Mouse (Mus musculus): ENCODE data around the gene Arl3. TPM values are rescaled to one million over a fixed set of nuclear protein-coding genes. Genes with fewer than 3 reads are reported as not detected.

Arl3 gene
- total and polyA plus RNA-seq, 2 experiments from 2014 or later: 66.2 to 220 TPM

DNA sequence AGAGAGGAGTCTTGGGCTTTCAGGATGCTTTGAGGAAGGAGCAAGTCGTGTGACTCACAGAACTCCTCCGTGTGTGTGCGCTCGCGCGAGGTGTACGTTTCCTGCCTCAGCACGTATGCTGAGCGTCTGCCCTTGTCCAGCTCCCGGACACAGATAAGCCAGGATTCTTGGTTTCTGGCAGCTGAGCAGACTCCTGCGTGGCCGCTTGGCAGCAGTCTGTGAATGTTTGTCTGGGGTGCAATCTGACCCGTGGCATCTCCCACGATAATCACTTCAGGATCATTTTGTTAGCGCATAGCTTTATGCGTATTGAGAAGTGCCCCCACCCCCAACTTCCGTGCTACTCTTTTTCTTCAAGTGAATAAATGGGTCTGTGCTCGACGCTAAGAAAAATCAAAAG lies 46.0 kb upstream of the Arl3 start:
- Histone ChIP-seq H3K4me3 (ENCODE audit: low read length) (no peak overlapping the region), H3K4me2 (ENCODE audit: low read depth, low read length) (no peak overlapping the region), H3K9me3 (ENCODE audit: low read length) (no peaks in the 10 kb centered on the region), H3K4me1 (ENCODE audit: insufficient read depth, low read length) (peaks cover 23% of the 10 kb centered on the region), H3K36me3 (ENCODE audit: insufficient read depth, low read length) (0 out of 2 replicates have a peak, but pooled peaks cover under 1% of the 10 kb centered on the region), H3K27ac (no peak overlapping the region), H3K9ac (replicated peaks; ENCODE audit: low read length) (no peak overlapping the region), H3K27me3 (ENCODE audit: insufficient read depth, low read length) (no peaks in the 10 kb centered on the region)
- no peak for DNase-seq (ENCODE audit: low spot score)
- WGBS: 46% methylated on average over 19 of the region's 19 CpGs
- no peak for TF ChIP-seq CTCF (IDR thresholded peaks at IDR 0.05; ENCODE audit: low read depth)
- ATAC-seq: no peak

DNA sequence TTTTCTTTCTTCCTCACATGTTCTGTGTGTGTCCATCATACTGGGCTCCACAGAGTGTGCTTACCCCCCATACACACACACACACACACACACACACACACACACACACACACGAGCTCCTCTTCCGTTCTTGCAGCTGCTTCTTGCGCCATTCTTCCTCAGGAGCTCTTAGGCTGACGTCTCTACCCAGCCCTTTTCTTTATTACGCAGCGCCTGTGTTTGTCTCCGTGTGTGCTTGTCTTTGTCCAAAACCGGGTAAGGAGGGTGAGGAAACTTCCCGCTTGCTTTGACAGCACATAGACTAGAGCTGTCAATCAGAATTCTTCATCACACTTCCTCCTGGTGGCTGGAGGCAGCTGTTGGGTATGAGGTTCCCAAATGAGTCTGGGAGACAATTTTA lies 45.3 kb upstream of the Arl3 start:
- ATAC-seq (no peak), DNase-seq (ENCODE audit: low spot score) (peak; percentile 16)
- Histone ChIP-seq H3K9ac (replicated peaks; ENCODE audit: low read length) (no peak overlapping the region), H3K4me2 (ENCODE audit: low read depth, low read length) (no peak overlapping the region), H3K4me1 (ENCODE audit: insufficient read depth, low read length) (peaks cover 19% of the 10 kb centered on the region; the same call in 1 of the 2 replicates), H3K27ac (no peak overlapping the region), H3K4me3 (ENCODE audit: low read length) (no peak overlapping the region), H3K9me3 (ENCODE audit: low read length) (no peaks in the 10 kb centered on the region), H3K27me3 (ENCODE audit: insufficient read depth, low read length) (no peaks in the 10 kb centered on the region), H3K36me3 (ENCODE audit: insufficient read depth, low read length) (peaks cover 7% of the 10 kb centered on the region; the same call in 1 of the 2 replicates)
- TF ChIP-seq CTCF (IDR thresholded peaks at IDR 0.05; ENCODE audit: low read depth): no peak
- WGBS: 53% methylated on average over 9 of the region's 9 CpGs

DNA sequence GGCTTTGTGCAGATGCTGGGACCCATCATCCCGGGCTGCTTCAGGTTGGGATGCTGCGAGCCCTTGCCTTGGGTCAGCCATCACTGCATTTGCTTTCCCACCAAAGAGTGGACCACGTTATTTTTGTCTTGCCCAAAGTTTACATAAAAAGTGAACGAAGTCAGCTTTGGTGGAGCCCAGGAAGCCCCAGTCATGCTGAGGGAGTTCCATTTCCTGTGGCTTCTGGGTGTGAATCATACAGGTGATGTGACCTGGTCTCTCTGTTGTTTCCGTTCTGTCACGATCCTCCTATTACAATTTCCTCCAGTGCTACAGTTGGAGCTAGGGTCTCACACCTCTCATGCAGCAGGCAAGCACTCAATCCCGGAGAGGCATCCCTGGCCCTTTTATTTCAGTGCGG lies 44.4 kb upstream of the Arl3 start:
- Histone ChIP-seq H3K9me3 (ENCODE audit: low read length) (no peaks in the 10 kb centered on the region), H3K27me3 (ENCODE audit: insufficient read depth, low read length) (no peaks in the 10 kb centered on the region), H3K27ac (no peak overlapping the region), H3K4me3 (ENCODE audit: low read length) (no peak overlapping the region), H3K4me2 (ENCODE audit: low read depth, low read length) (no peak overlapping the region), H3K9ac (replicated peaks; ENCODE audit: low read length) (no peak overlapping the region), H3K36me3 (ENCODE audit: insufficient read depth, low read length) (peaks cover 10% of the 10 kb centered on the region; the same call in 1 of the 2 replicates), H3K4me1 (ENCODE audit: insufficient read depth, low read length) (peaks cover 15% of the 10 kb centered on the region; the same call in 1 of the 2 replicates)
- TF ChIP-seq CTCF (IDR thresholded peaks at IDR 0.05; ENCODE audit: low read depth): no peak
- no peak for DNase-seq (ENCODE audit: low spot score)
- 85% methylated on average over 8 of the region's 8 CpGs for WGBS
- ATAC-seq: no peak

DNA sequence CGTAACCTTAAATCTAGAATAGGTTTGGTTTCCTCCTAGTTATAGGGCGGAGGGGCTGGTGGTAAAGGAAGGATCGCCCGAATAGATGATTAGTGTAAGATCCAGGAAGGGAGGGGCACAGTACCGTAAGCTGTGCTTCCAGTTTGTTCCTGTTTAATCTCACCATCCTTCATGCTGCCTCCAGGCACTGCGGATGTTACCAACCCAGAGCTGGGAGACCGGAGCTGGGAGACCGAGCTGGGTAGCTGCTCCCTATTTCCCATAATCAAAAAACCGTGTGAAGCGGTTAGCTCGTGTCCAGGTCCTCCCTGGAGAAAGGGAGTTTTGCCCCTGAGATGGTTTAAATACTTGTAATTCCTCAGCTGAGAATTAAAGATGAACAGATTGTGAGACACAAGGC lies 43.4 kb upstream of the Arl3 start:
- 86% methylated on average over 11 of the region's 11 CpGs for WGBS
- Histone ChIP-seq H3K4me2 (ENCODE audit: low read depth, low read length) (no peak overlapping the region), H3K9ac (replicated peaks; ENCODE audit: low read length) (no peak overlapping the region), H3K27me3 (ENCODE audit: insufficient read depth, low read length) (no peaks in the 10 kb centered on the region), H3K27ac (no peak overlapping the region), H3K36me3 (ENCODE audit: insufficient read depth, low read length) (peaks cover 10% of the 10 kb centered on the region; the same call in 1 of the 2 replicates), H3K4me1 (ENCODE audit: insufficient read depth, low read length) (peaks cover 14% of the 10 kb centered on the region; the same call in 1 of the 2 replicates), H3K9me3 (ENCODE audit: low read length) (no peaks in the 10 kb centered on the region), H3K4me3 (ENCODE audit: low read length) (no peak overlapping the region)
- ATAC-seq (no peak), DNase-seq (ENCODE audit: low spot score) (no peak)
- no peak for TF ChIP-seq CTCF (IDR thresholded peaks at IDR 0.05; ENCODE audit: low read depth)

DNA sequence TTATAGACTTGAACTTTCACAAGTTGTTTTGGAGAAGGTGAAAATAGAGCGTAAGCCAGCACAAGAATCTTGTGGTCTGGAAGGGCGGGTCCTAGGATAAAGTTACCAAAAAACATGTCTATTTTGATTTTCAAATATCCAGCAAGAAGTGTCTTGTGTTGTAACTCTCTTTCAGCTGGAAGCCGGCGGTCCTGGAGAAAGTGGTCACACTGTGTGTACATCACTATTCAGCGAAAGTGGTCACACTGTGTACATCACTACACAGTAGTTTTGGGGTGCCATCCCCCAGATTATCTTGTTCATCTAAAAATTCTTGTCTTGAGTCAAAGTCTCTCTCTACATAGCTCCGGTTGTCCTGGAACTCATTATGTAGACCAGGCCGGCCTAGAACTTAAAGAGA lies 35.2 kb upstream of the Arl3 start:
- no peak for DNase-seq (ENCODE audit: low spot score)
- H3K9me3 ChIP-seq (ENCODE audit: low read length): no peaks in the 10 kb centered on the region
- no peak overlapping the region for H3K27ac ChIP-seq
- TF ChIP-seq CTCF (IDR thresholded peaks at IDR 0.05; ENCODE audit: low read depth): no peak
- no peaks in the 10 kb centered on the region for H3K27me3 ChIP-seq (ENCODE audit: insufficient read depth, low read length)
- no peak overlapping the region for H3K4me3 ChIP-seq (ENCODE audit: low read length)
- no peak overlapping the region for H3K4me2 ChIP-seq (ENCODE audit: low read depth, low read length)
- no peak overlapping the region for H3K9ac ChIP-seq (replicated peaks; ENCODE audit: low read length)
- peaks cover 14% of the 10 kb centered on the region; the same call in 1 of the 2 replicates for H3K36me3 ChIP-seq (ENCODE audit: insufficient read depth, low read length)
- no peaks in the 10 kb centered on the region for H3K4me1 ChIP-seq (ENCODE audit: insufficient read depth, low read length)
- no peak for ATAC-seq
- 97% methylated on average over 7 of the region's 7 CpGs for WGBS

DNA sequence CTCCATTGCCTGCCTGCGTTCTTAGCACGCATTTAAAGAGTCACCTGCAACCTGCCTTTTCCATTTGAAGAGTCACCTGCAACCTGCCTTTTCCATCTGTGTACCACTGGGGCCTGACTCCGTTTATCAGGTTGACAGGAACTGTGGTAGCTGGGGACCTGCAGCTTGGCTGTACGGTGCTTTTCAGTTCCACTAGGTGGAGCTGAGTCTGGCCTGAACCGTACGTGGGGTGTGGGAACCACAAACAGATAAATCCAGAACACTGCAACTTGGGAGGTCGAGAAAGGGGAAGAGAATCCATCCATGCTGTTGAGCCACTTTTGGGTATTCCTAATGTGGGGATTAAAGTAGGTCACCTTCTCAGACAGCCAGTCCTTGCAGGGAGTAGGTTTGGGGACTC lies 34.4 kb upstream of the Arl3 start:
- Histone ChIP-seq H3K4me2 (ENCODE audit: low read depth, low read length) (no peak overlapping the region), H3K27ac (no peak overlapping the region), H3K27me3 (ENCODE audit: insufficient read depth, low read length) (no peaks in the 10 kb centered on the region), H3K4me3 (ENCODE audit: low read length) (no peak overlapping the region), H3K36me3 (ENCODE audit: insufficient read depth, low read length) (peaks cover 12% of the 10 kb centered on the region; the same call in 1 of the 2 replicates), H3K4me1 (ENCODE audit: insufficient read depth, low read length) (no peaks in the 10 kb centered on the region), H3K9me3 (ENCODE audit: low read length) (no peaks in the 10 kb centered on the region), H3K9ac (replicated peaks; ENCODE audit: low read length) (no peak overlapping the region)
- peak; percentile 50 for DNase-seq (ENCODE audit: low spot score)
- no peak for ATAC-seq
- 63% methylated on average over 7 of the region's 7 CpGs for WGBS
- TF ChIP-seq CTCF (IDR thresholded peaks at IDR 0.05; ENCODE audit: low read depth): peak; percentile 69

DNA sequence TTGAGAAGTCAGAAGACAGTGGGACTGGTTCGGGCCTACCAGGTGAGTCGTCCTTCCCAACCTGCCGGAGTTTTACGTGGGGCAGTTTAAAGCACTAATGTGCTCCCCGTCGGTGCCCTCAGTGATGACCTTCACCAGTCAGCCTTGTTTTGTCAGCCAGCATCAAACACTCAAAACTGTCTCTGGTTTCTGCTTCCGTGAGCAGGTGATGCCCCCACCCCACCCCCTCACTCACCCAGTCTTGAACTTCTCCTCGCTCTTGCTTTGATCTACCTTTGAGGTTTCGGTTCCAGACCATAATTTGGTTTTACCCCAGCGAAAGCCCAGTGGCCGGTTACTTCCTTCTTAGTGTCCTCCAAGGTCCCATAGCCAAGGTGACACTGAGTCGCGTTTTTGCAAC lies 33.7 kb upstream of the Arl3 start:
- Histone ChIP-seq H3K4me3 (ENCODE audit: low read length) (no peak overlapping the region), H3K9ac (replicated peaks; ENCODE audit: low read length) (no peak overlapping the region), H3K9me3 (ENCODE audit: low read length) (no peaks in the 10 kb centered on the region), H3K4me1 (ENCODE audit: insufficient read depth, low read length) (no peaks in the 10 kb centered on the region), H3K27me3 (ENCODE audit: insufficient read depth, low read length) (no peaks in the 10 kb centered on the region), H3K4me2 (ENCODE audit: low read depth, low read length) (no peak overlapping the region), H3K27ac (no peak overlapping the region), H3K36me3 (ENCODE audit: insufficient read depth, low read length) (peaks cover 12% of the 10 kb centered on the region; the same call in 1 of the 2 replicates)
- DNase-seq (ENCODE audit: low spot score): no peak
- WGBS: 93% methylated on average over 13 of the region's 13 CpGs
- ATAC-seq: no peak
- TF ChIP-seq CTCF (IDR thresholded peaks at IDR 0.05; ENCODE audit: low read depth): no peak

All from hindbrain, postnatal 0 days (tissue).